Comparison of ENCODE assay signal across 9 mouse cellular contexts in genomic region chr1:125677286-125677685, GRCm38 (mm10). TPM values are rescaled to one million over a fixed set of nuclear protein-coding genes. Genes with fewer than 3 reads are reported as not detected.
DNase-seq lines count a peak whose midpoint lies in the region; TF ChIP-seq lines count a peak whose summit lies in the region.
"Had no signal": no experiment of that assay in that cellular context is flagged by ENCODE, and none has a peak within 500 bp of the region (broad histone marks: within the 10 kb centered on the region; RNA-seq: fewer than 3 reads in every experiment).

No protein-coding gene starts in this region.

- peaks cover 14% of the 10 kb centered on the region for H3K4me1 ChIP-seq in testis, adult 2 months (ENCODE audit: control insufficient read depth, insufficient read depth, low read length)

- no peak overlapping the region for H3K27ac ChIP-seq in testis, adult 2 months (ENCODE audit: control insufficient read depth, insufficient read depth, low read depth, low read length)

- no peaks in the 10 kb centered on the region for H3K27me3 ChIP-seq in testis, adult 2 months (ENCODE audit: control insufficient read depth, insufficient read depth, low read length)

- peak; percentile 26; the same call in 1 of the 2 replicates for TF ChIP-seq CTCF in testis, adult 2 months (IDR thresholded peaks at IDR 0.05; ENCODE audit: control insufficient read depth, insufficient read depth, insufficient replicate concordance, low read depth, low read length)

- no peak for TF ChIP-seq POLR2A in testis, adult 2 months (IDR thresholded peaks at IDR 0.05; ENCODE audit: control insufficient read depth, low read depth, low read length)

- DNase-seq in testis, postnatal 14 days (ENCODE audit: low spot score): no peak
- peak; percentile 21 to 28 for DNase-seq in kidney, postnatal 4 days
- DNase-seq in lung, postnatal 36 days: peak; percentile 75
- no peak for DNase-seq in left cerebral cortex, adult 8-10 months (ENCODE audit: low spot score in 2 of 2)
- no peak for DNase-seq in left cerebral cortex, postnatal 14 days (ENCODE audit: low spot score in 2 of 2)
- DNase-seq in gastrocnemius, postnatal 25 days: no peak
- DNase-seq: thymus, postnatal 25 days had no signal

- H3K4me3 ChIP-seq in testis, adult 2 months (ENCODE audit: control insufficient read depth, low read depth, low read length): peak overlapping the region; percentile 8

- intact Hi-C loops in left cerebral cortex, postnatal 14 days (cut with DNase I): no loop called here

- no peaks in the 10 kb centered on the region for H3K36me3 ChIP-seq in testis, adult 2 months (ENCODE audit: control insufficient read depth, insufficient read depth, low read length)

RNA-seq across cellular contexts. Expression of gene Gpr39, which starts 0.5 kb away (rescaled TPM):
- 12.9 and 18.8 TPM in 2 replicates for polyA plus RNA-seq in testis, adult 2 months (2012; rRNA removed)
- total RNA-seq in left cerebral cortex, adult 8-10 months (2022): under 1 TPM in 1 of 4 experiments, not detected in 3; 0.93 TPM
- under 1 TPM; 0.53 to 0.59 TPM for total RNA-seq in left cerebral cortex, postnatal 14 days (2021)
- total RNA-seq in gastrocnemius, postnatal 25 days (2021): not detected
- total RNA-seq: hematopoietic stem cell, adult 5-6 weeks had no signal

Comparison
In these comparisons a context has a peak if more than half of its experiments do, and no peak if none do; other contexts are left out.
1. DNase-seq: peak in kidney, postnatal 4 days (2 of 2) and lung, postnatal 36 days (single experiment); none in testis, postnatal 14 days (single experiment), left cerebral cortex, adult 8-10 months (0 of 2), left cerebral cortex, postnatal 14 days (0 of 2) and gastrocnemius, postnatal 25 days (single experiment).